Mouse (Mus musculus): ENCODE measurements at regions not wholly inside any gene's neighbourhood (a gene's known extent, or its start where the extent isn't known, plus 50 kb on each side); places are given as distances from the start of the nearest gene placed in this dataset.
"Not testable (repeated sequence)": the region's sequence is repeated elsewhere in the genome, so short reads cannot be mapped to it uniquely, and the experiment has no call there.

- DNase-seq: no peak
Observed at GRCm38 (mm10) chr11:48657851-48658250, 142.3 kb upstream of the Rack1 start.

- DNase-seq: no peak
Observed at GRCm38 (mm10) chr11:48661641-48662040, 138.5 kb upstream of the Rack1 start.

GRCm38 (mm10) chr11:48684781-48685314 lies 115.3 kb upstream of the Rack1 start:
- no peak for DNase-seq

- no peak for DNase-seq
Observed at GRCm38 (mm10) chr11:48690070-48690469, 110.1 kb upstream of the Rack1 start.

- DNase-seq: peak; percentile 64
Observed at GRCm38 (mm10) chr11:48696352-48696751, 103.8 kb upstream of the Rack1 start.

GRCm38 (mm10) chr11:48697191-48697590 lies 102.9 kb upstream of the Rack1 start:
- DNase-seq: no peak

- no peak for DNase-seq
Observed at GRCm38 (mm10) chr11:48707192-48707591, 92.9 kb upstream of the Rack1 start.

- DNase-seq: no peak
Observed at GRCm38 (mm10) chr11:48710972-48711371, 89.2 kb upstream of the Rack1 start.

GRCm38 (mm10) chr11:48724068-48724467 lies 76.1 kb upstream of the Rack1 start:
- no peak for DNase-seq

- not testable (repeated sequence) for DNase-seq
Observed at GRCm38 (mm10) chr11:48730826-48731225, 69.3 kb upstream of the Rack1 start.

- DNase-seq: no peak
Observed at GRCm38 (mm10) chr11:48746503-48746902, 53.6 kb upstream of the Rack1 start.

GRCm38 (mm10) chr11:48748066-48748465 lies 52.1 kb upstream of the Rack1 start:
- no peak for DNase-seq
